Mouse (Mus musculus) mammary gland, adult 2 months (tissue): Measurements from ENCODE around the gene Pik3ap1. TPM values are rescaled to one million over a fixed set of nuclear protein-coding genes. Genes with fewer than 3 reads are reported as not detected.

Source experiments
- polyA plus RNA-seq: library from polyadenylated mRNA; depleted of rRNA; stranded (reverse); fragments of >200 nt; gene quantifications from 2 replicates; pipeline ENCODE4 v1.2.3, GENCODE M21; 2012; ENCODE audit warnings: low replicate concordance; rRNA removed

The Pik3ap1 gene
- polyA plus RNA-seq: 18.4 and 19.9 TPM in 2 replicates

DNA sequence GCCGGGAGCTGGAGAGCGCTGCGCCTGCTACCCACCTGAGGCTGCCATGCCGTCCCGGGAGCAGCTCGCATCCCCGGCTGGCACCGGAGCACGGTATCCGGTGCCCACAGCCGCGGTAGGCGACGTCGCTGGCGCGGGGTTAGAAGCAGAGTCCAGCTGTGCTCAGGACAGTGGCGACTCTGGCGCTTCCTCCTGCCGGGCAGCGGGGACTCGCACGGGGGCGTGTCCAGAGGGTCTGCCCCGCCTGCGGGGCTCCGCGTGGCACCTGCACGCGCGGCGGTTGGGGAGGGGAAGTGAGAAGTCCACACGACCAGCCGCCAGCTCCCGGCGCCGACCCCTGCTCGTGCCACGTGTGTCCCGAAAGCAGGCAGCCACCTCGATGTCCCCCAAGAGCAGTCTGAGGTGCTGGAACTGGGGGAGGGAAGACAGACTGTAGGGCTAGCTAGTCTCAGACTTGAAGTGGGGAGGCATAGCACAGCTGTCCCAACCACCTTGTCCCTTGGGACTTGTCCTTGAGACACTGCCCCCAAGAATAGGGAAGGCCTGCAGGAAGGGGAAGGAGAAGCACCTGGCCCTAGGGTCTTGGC lies at the start of gene Pik3ap1:
Gene Pik3ap1, minus strand, starts transcription at position 181 of the 587 bp plus-strand sequence.

DNA sequence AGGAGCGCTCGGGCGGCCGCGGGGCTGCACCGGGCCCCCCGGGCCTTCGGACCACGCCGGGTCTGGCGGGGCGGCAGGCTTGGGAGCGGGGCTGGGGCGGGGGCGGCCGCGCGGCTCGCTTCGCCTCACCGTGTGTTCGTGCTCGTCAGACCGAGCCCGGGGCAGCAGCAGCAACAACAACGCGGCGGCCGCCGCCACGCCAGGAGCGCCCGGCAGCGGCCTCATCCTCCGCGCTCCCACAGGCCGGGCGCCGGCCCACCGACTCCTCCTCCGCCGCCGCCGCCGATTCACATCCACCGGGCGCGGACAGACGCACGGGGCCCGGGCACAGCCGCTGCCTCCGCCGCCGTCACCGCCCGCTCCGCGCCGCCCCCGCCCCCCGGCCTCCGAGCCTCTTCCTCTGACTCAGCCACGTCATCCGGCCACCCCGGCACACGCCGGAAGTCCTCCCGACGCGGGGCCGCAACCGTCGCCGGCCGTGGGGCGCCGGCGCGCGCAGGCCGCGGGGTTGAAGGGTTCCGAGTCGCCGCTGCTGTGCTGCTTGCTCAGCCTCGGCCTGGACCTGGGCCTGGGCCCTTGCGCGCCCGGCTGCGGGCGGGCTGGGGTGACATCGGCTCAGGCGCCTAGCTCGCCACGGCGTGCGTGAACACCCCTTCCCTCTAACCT lies 121.1 kb downstream of the Pik3ap1 start, which contains the start of gene Tm9sf3:
Gene Tm9sf3, minus strand, starts transcription at position 368 of the 666 bp plus-strand sequence.

Other genes starting within 250 kb of the Pik3ap1 start
- 0.03 TPM in 1 of 2 replicates, not detected in the other for gene Tll2, start 178.3 kb downstream of the Pik3ap1 start, polyA plus RNA-seq
- 33.0 and 57.0 TPM in 2 replicates for gene Tm9sf3, start 121.1 kb downstream of the Pik3ap1 start, polyA plus RNA-seq
- 2.7 and 3.3 TPM in 2 replicates for gene Lcor, start 97.5 kb upstream of the Pik3ap1 start, polyA plus RNA-seq
- gene Gm340, start 197.3 kb upstream of the Pik3ap1 start, polyA plus RNA-seq: 1.1 and 1.6 TPM in 2 replicates